Mouse (Mus musculus) intestine, postnatal 0 days (tissue): ENCODE measurements around the gene Tuba8. TPM values are rescaled to one million over a fixed set of nuclear protein-coding genes. Genes with fewer than 3 reads are reported as not detected.

Source experiments
- ATAC-seq: fragments of 200-750 bp; cut with Nextera tagmentation; 2 replicates; pipeline ENCODE4 v1.8.0; 2017; ENCODE audit warnings: mild to moderate bottlenecking, moderate TSS enrichment, moderate library complexity
- H3K27ac ChIP-seq: fragments of 300-500 bp; sonication (generic); 2 replicates; pipeline ENCODE4 v1.5.1; 2014; ENCODE audit warnings: mild to moderate bottlenecking, low read depth, low read length, moderate library complexity
- H3K27me3 ChIP-seq: fragments of 300-500 bp; sonication (generic); replicated peaks from 2 replicates; pipeline ENCODE4 v1.6.1; 2014; ENCODE audit warnings: low read length, mixed read lengths; ENCODE audit not compliant: control insufficient read depth, insufficient read depth
- H3K36me3 ChIP-seq: fragments of 300-500 bp; sonication (generic); 2 replicates; pipeline ENCODE4 v1.6.1; 2014; ENCODE audit warnings: mild to moderate bottlenecking, moderate library complexity; ENCODE audit not compliant: control insufficient read depth, insufficient read depth
- H3K4me1 ChIP-seq: fragments of 300-500 bp; sonication (generic); replicated peaks from 2 replicates; pipeline ENCODE4 v1.6.1; 2014; ENCODE audit warnings: antibody characterized with exemption, low read length, mixed read lengths; ENCODE audit not compliant: control insufficient read depth, insufficient read depth
- H3K4me2 ChIP-seq: fragments of 300-500 bp; sonication (generic); replicated peaks from 2 replicates; pipeline ENCODE4 v1.6.1; 2014; ENCODE audit warnings: low read depth, mild to moderate bottlenecking, moderate library complexity
- H3K4me3 ChIP-seq: fragments of 300-500 bp; sonication (generic); 2 replicates; pipeline ENCODE4 v1.5.1; 2014; ENCODE audit warnings: low read depth, low read length
- H3K9ac ChIP-seq: fragments of 300-500 bp; sonication (generic); 2 replicates; pipeline ENCODE4 v1.6.1; 2014; ENCODE audit warnings: mild to moderate bottlenecking, low read depth, low read length
- H3K9me3 ChIP-seq: fragments of 300-500 bp; sonication (generic); 2 replicates; pipeline ENCODE4 v1.6.1; 2016; ENCODE audit warnings: mixed run types; ENCODE audit not compliant: control insufficient read depth
- CTCF ChIP-seq: sonication (generic); IDR thresholded peaks from 2 replicates; pipeline ENCODE4 v1.5.1; 2016; ENCODE audit warnings: low read depth, mild to moderate bottlenecking, control low read depth, antibody characterized with exemption, moderate library complexity
- WGBS: fragments of 180-500 bp; shearing (Covaris S2); extraction: QIAGEN DNeasy Blood & Tissue Kit; methylation state at CpG from one replicate; pipeline ENCODE4 v1.1.7; 2014; 5-methylcytosine and 5-hydroxymethylcytosine counted together
- polyA plus RNA-seq: library from polyadenylated mRNA; unstranded; fragments of >200 nt; fragmentation: Nextera tagmentation; extraction: Ambion mirVana; gene quantifications from 2 replicates; pipeline ENCODE4 v1.2.1, GENCODE M21; 2015

The Tuba8 gene
- polyA plus RNA-seq, 1 experiment from 2014 or later: 0.31 TPM

DNA sequence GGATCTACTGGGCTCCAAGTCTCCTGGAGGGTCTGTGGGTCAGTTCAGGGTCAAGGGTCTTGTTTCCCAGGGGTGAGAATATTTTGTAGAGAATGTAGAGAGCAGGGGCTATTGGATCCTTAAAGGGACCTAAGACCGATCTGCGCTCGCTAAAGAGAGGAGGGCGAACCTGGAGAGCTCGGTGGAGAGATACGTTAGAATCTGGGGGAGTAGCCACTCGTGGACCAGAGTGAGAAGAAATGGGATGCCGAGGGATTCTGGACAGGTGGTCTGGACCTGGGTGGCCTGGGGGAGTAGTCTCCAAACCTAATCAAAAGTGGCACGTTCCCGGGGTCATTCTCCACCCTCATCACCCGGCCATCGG, 412 bp downstream of the Tuba8 start:
- no peaks in the 10 kb centered on the region for H3K9me3 ChIP-seq
- H3K36me3 ChIP-seq: no peaks in the 10 kb centered on the region
- no peak overlapping the region for H3K9ac ChIP-seq
- under 1% methylated on average over 12 of the region's 12 CpGs for WGBS
- peak overlapping the region; percentile 38 for H3K4me3 ChIP-seq
- no peaks in the 10 kb centered on the region for H3K4me1 ChIP-seq
- TF ChIP-seq CTCF: no peak
- peaks cover 25% of the 10 kb centered on the region for H3K27me3 ChIP-seq
- H3K27ac ChIP-seq: no peak overlapping the region
- H3K4me2 ChIP-seq: peak overlapping the region; percentile 73
- ATAC-seq: no peak

DNA sequence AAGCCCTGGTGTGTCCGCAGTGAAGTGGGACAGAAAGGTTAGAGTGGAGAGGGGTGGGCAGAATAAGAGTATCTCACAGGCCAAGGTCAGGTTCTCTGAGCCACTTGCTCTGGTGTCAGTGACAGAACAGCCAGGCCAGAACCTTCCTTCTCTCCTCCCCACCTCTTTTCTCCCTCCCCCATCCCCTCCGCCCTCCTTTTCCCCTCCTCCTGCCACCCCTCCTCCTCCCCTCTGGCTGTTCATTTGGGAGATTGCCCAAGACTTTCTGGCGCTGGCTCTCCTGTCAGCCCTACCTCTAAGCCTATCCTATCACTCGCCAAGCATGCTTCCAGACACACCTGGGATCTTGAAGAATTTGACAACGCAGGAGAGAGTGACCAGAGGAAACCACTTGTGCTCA, 1.2 kb downstream of the Tuba8 start:
- no peak for TF ChIP-seq CTCF
- Histone ChIP-seq H3K27me3 (peaks cover 25% of the 10 kb centered on the region), H3K4me2 (no peak overlapping the region), H3K27ac (no peak overlapping the region), H3K4me1 (no peaks in the 10 kb centered on the region), H3K4me3 (peak overlapping the region; percentile 38; the same call in 1 of the 2 replicates), H3K9ac (no peak overlapping the region), H3K36me3 (no peaks in the 10 kb centered on the region), H3K9me3 (no peaks in the 10 kb centered on the region)
- WGBS: 12% methylated on average over 4 of the region's 5 CpGs
- ATAC-seq: no peak

DNA sequence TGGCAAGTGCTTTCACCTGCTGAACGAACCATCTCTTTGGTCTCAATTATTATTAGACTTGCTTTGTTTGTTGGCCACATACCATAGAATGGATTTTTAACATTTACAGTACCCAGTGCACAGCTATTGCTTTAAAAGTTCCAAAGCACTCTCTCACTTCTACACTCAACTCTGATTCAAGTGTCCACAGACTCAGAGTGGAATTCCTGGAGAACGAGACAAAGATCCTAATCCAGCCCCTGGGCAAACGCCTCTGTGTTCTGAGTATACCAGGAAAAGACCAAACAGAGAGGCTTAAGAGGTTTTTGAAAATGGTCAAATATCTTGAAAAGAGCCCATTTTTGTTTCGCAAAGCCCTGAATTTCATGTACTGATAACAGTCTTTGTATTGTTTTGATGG, 2.5 kb downstream of the Tuba8 start:
- no peak for TF ChIP-seq CTCF
- no peak overlapping the region for H3K27ac ChIP-seq
- H3K36me3 ChIP-seq: no peaks in the 10 kb centered on the region
- no peak overlapping the region for H3K4me2 ChIP-seq
- H3K27me3 ChIP-seq: peaks cover 25% of the 10 kb centered on the region
- no peaks in the 10 kb centered on the region for H3K4me1 ChIP-seq
- no peak for ATAC-seq
- 80% methylated on average over 4 of the region's 4 CpGs for WGBS
- H3K9ac ChIP-seq: no peak overlapping the region
- no peak overlapping the region for H3K4me3 ChIP-seq
- no peaks in the 10 kb centered on the region for H3K9me3 ChIP-seq

DNA sequence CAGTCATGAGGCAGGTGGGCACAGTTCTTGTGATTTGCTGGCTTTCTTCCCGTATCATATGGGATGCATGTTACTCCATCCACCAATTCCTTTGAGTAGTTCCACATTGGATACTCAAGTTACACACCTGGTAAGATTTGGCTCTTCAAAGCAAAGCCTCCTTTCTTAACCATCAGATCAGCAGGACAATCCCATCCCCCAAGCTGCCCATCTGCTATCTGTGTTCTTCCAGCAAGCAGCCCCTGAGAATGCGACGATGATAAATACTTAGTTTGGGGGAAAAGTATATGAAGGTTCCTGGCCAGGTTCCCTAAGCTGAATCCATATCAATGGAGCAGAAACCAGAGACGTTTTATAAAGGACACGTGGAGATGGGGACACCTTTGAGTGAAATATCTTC, 3.7 kb downstream of the Tuba8 start:
- H3K36me3 ChIP-seq: no peaks in the 10 kb centered on the region
- ATAC-seq: no peak
- no peak overlapping the region for H3K4me2 ChIP-seq
- no peak overlapping the region for H3K27ac ChIP-seq
- peaks cover 25% of the 10 kb centered on the region for H3K27me3 ChIP-seq
- 83% methylated on average over 5 of the region's 5 CpGs for WGBS
- no peaks in the 10 kb centered on the region for H3K4me1 ChIP-seq
- TF ChIP-seq CTCF: no peak
- no peak overlapping the region for H3K4me3 ChIP-seq
- H3K9ac ChIP-seq: no peak overlapping the region
- no peaks in the 10 kb centered on the region for H3K9me3 ChIP-seq

DNA sequence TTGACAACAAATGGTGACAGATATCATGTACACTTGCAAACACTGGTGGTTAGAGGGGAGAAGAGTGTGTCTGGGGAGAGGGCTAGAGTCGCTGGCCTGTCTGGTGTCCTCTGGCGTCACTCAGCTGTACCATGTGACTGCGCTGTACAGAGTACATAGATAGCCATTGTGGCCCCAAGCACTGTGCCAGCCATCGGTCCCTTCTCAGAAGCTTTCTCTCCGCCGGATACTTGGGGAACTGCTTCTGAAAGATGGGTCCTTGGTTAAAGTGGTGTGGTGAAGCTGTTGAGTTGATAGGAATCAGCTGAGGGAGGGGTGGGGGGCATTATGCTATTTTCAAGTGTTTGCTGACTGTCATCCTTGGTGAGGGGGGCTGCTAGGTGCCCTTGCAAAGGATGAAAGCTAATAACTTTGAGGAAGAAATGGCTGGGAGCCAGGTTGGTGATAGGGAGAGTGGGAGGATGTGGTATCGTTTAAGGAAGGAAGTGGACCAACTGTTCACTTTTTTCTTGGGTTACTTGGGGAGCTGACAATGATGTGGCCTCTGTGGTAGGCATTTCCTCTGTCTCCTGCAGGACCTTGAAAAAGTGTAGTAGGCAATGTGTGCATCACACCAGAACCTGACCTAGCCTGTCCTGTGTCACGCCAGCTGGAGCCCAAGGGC, 4.3 kb downstream of the Tuba8 start:
- TF ChIP-seq CTCF: no peak
- no peak overlapping the region for H3K4me2 ChIP-seq

DNA sequence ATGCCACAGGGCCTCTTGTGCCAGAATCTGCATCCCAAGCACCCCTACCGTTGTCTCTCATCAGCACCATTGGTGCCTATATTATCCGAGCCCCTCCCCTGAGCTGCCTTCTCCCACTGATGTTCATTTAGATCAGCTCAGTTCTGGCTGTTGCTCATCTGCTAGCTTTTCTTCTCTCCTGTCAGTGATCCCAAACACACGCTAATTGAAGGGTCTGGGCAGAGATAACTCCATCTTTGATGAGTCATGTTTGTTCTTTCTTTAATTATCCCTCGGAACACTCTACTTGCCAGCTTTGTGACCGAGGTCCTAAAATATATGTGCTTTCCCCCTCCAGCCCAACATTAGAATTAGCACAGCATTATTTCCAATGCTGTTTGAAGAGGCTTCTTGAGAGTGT, 4.8 kb downstream of the Tuba8 start:
- H3K36me3 ChIP-seq: no peaks in the 10 kb centered on the region
- no peak for ATAC-seq
- no peak overlapping the region for H3K27ac ChIP-seq
- H3K9ac ChIP-seq: no peak overlapping the region
- no peak overlapping the region for H3K4me2 ChIP-seq
- TF ChIP-seq CTCF: no peak
- 59% methylated on average over 5 of the region's 5 CpGs for WGBS
- no peaks in the 10 kb centered on the region for H3K9me3 ChIP-seq
- H3K4me3 ChIP-seq: no peak overlapping the region
- no peaks in the 10 kb centered on the region for H3K4me1 ChIP-seq
- H3K27me3 ChIP-seq: peaks cover 17% of the 10 kb centered on the region

More for the DNA sequence above, 4.3 kb downstream of the Tuba8 start:
- Histone ChIP-seq H3K4me3 (no peak overlapping the region), H3K36me3 (no peaks in the 10 kb centered on the region), H3K9ac (no peak overlapping the region), H3K27ac (no peak overlapping the region), H3K9me3 (no peaks in the 10 kb centered on the region), H3K4me1 (no peaks in the 10 kb centered on the region), H3K27me3 (peaks cover 22% of the 10 kb centered on the region)
- WGBS: 80% methylated on average over 8 of the region's 8 CpGs
- no peak for ATAC-seq

DNA sequence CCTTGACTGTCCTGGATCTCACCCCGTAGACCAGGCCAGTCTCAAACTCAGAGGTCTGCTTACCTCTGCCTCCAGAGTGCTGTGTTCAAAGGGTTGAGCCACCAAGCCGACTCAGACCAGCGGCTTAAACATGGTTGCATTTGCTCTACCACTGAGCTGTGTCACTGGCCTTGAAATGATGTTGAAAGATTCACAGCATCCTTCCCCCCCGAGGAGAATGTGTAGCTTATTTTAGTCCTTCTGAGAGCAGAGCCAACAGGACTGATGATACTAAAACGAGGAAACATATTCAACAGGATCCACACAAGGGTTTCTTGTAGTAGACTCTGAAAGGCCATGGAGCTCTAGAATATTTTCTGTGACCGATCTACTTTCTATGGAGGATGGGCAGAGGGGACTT, 5.4 kb downstream of the Tuba8 start:
- Histone ChIP-seq H3K4me3 (no peak overlapping the region), H3K9ac (no peak overlapping the region), H3K4me2 (no peak overlapping the region), H3K27ac (no peak overlapping the region), H3K9me3 (no peaks in the 10 kb centered on the region), H3K4me1 (no peaks in the 10 kb centered on the region), H3K27me3 (peaks cover 12% of the 10 kb centered on the region), H3K36me3 (no peaks in the 10 kb centered on the region)
- ATAC-seq: no peak
- TF ChIP-seq CTCF: no peak
- WGBS: 79% methylated on average over 6 of the region's 6 CpGs
